Mouse (Mus musculus) intestine, embryonic 14.5 days (tissue): Measurements from ENCODE around the gene Timm29. TPM values are rescaled to one million over a fixed set of nuclear protein-coding genes. Genes with fewer than 3 reads are reported as not detected.

Source experiments
- ATAC-seq: fragments of 200-750 bp; cut with Nextera tagmentation; replicated peaks from 2 replicates; pipeline ENCODE4 v1.8.0; 2017; ENCODE audit warnings: low read depth, moderate number of reproducible peaks, moderate TSS enrichment, moderate library complexity; ENCODE audit not compliant: low FRiP score, low TSS enrichment
- DNase-seq: peaks from one replicate; pipeline ENCODE4 v3.0.0-alpha.2; 2018; ENCODE audit warnings: low spot score
- H3K27ac ChIP-seq: fragments of 300-500 bp; sonication (generic); 2 replicates; pipeline ENCODE4 v1.5.1; 2014; ENCODE audit warnings: low read depth, mild to moderate bottlenecking, control low read depth
- H3K27me3 ChIP-seq: fragments of 300-500 bp; sonication (generic); replicated peaks from 2 replicates; pipeline ENCODE4 v1.6.1; 2014; ENCODE audit warnings: low read length, control low read depth; ENCODE audit not compliant: control insufficient read depth, insufficient read depth
- H3K36me3 ChIP-seq: fragments of 300-500 bp; sonication (generic); 2 replicates; pipeline ENCODE4 v1.6.1; 2014; ENCODE audit warnings: low read length, control low read depth; ENCODE audit not compliant: control insufficient read depth, insufficient read depth
- H3K4me1 ChIP-seq: fragments of 300-500 bp; sonication (generic); replicated peaks from 2 replicates; pipeline ENCODE4 v1.6.1; 2014; ENCODE audit warnings: low read length, control low read depth, mixed read lengths; ENCODE audit not compliant: control insufficient read depth, insufficient read depth
- H3K4me2 ChIP-seq: fragments of 300-500 bp; sonication (generic); 2 replicates; pipeline ENCODE4 v1.6.1; 2014; ENCODE audit warnings: low read length
- H3K4me3 ChIP-seq: fragments of 300-500 bp; sonication (generic); 2 replicates; pipeline ENCODE4 v1.5.1; 2014; ENCODE audit warnings: low read depth, low read length, control low read depth, mixed read lengths
- H3K9ac ChIP-seq: fragments of 300-500 bp; sonication (generic); 2 replicates; pipeline ENCODE4 v1.6.1; 2014; ENCODE audit warnings: mild to moderate bottlenecking, low read length
- H3K9me3 ChIP-seq: fragments of 300-500 bp; sonication (generic); 2 replicates; pipeline ENCODE4 v1.6.1; 2016; ENCODE audit warnings: low read length, control low read depth; ENCODE audit not compliant: control insufficient read depth
- WGBS: fragments of 180-500 bp; shearing (Covaris S2); extraction: QIAGEN DNeasy Blood & Tissue Kit; methylation state at CpG from one replicate; pipeline ENCODE4 v1.1.7; 2014; 5-methylcytosine and 5-hydroxymethylcytosine counted together
- polyA plus RNA-seq: library from polyadenylated mRNA; unstranded; fragments of >200 nt; fragmentation: Nextera tagmentation; extraction: Ambion mirVana; gene quantifications from 2 replicates; pipeline ENCODE4 v1.2.1, GENCODE M21; 2014

Timm29 gene
- polyA plus RNA-seq, 1 experiment from 2014 or later: 32.7 TPM

GRCm38 (mm10) chr9:21555198-21555742, 37.3 kb upstream of the Timm29 start:
- H3K4me1 ChIP-seq: peaks cover 4% of the 10 kb centered on the region; the same call in 1 of the 2 replicates
- H3K27ac ChIP-seq: no peak overlapping the region
- H3K4me2 ChIP-seq: no peak overlapping the region
- ATAC-seq (no peak), DNase-seq (no peak)
- no peak overlapping the region for H3K4me3 ChIP-seq
- 81% methylated on average over 6 of the region's 6 CpGs for WGBS
- H3K36me3 ChIP-seq: peaks cover 43% of the 10 kb centered on the region
- H3K9ac ChIP-seq: no peak overlapping the region
- H3K27me3 ChIP-seq: no peaks in the 10 kb centered on the region
- no peaks in the 10 kb centered on the region for H3K9me3 ChIP-seq

DNA sequence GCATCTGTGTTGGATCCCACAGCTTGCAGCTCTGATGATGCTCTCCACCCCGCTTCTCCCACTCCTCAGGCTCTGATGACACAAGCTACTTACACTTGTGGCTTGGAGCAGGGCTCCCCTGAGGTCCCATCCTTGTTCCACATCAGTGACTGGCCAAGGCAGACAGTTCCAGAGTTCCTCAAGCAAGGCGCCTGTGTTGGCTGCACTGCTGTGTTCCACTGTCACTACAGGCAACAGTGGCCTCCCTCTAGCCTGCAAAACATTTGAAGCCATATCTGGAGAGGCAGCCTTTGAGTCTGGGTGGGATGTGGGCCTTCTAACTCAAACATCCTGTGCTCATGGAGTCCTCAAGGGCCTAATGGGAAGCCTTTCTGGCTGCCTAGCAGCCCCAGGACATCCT, 35.5 kb upstream of the Timm29 start:
- WGBS: 92% methylated on average over 2 of the region's 2 CpGs
- ATAC-seq: no peak
- H3K9me3 ChIP-seq: no peaks in the 10 kb centered on the region

GRCm38 (mm10) chr9:21557556-21557955, 35.0 kb upstream of the Timm29 start:
- Histone ChIP-seq H3K27ac (no peak overlapping the region), H3K9me3 (no peaks in the 10 kb centered on the region), H3K9ac (no peak overlapping the region), H3K4me3 (no peak overlapping the region), H3K4me1 (peaks cover 4% of the 10 kb centered on the region; the same call in 1 of the 2 replicates), H3K36me3 (peaks cover 39% of the 10 kb centered on the region), H3K27me3 (no peaks in the 10 kb centered on the region), H3K4me2 (no peak overlapping the region)
- ATAC-seq (no peak), DNase-seq (no peak)
- 87% methylated on average over 2 of the region's 2 CpGs for WGBS

More for the DNA sequence above, 35.5 kb upstream of the Timm29 start:
- peaks cover 4% of the 10 kb centered on the region; the same call in 1 of the 2 replicates for H3K4me1 ChIP-seq
- H3K9ac ChIP-seq: no peak overlapping the region
- no peak for DNase-seq
- H3K36me3 ChIP-seq: peaks cover 43% of the 10 kb centered on the region
- no peak overlapping the region for H3K4me3 ChIP-seq
- H3K27ac ChIP-seq: no peak overlapping the region
- H3K4me2 ChIP-seq: no peak overlapping the region
- no peaks in the 10 kb centered on the region for H3K27me3 ChIP-seq

DNA sequence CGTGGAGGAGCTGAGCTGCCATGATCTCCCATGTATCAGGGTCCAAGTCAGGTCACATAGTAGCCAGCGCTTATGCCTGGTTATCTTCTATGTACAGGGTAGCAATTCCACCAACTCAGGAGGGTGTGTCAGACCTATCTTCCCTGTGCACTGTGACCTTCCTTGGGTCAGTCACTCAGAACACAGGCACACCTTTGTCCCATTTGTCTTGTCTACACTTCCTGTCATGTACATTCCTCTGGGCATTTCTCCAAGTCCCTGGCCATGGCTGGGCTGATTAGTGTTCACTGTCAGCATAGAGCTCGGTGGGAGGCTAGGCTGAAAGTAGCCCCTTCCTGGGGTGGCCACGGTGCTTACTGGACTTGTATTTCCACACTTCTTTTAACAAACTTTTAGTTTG, 34.2 kb upstream of the Timm29 start:
- DNase-seq: no peak
- H3K27ac ChIP-seq: no peak overlapping the region
- 70% methylated on average over 4 of the region's 4 CpGs for WGBS
- H3K9ac ChIP-seq: no peak overlapping the region
- H3K9me3 ChIP-seq: no peaks in the 10 kb centered on the region
- no peak for ATAC-seq
- peaks cover 36% of the 10 kb centered on the region for H3K36me3 ChIP-seq
- no peak overlapping the region for H3K4me2 ChIP-seq
- no peak overlapping the region for H3K4me3 ChIP-seq
- H3K4me1 ChIP-seq: peaks cover 4% of the 10 kb centered on the region; the same call in 1 of the 2 replicates
- H3K27me3 ChIP-seq: no peaks in the 10 kb centered on the region

DNA sequence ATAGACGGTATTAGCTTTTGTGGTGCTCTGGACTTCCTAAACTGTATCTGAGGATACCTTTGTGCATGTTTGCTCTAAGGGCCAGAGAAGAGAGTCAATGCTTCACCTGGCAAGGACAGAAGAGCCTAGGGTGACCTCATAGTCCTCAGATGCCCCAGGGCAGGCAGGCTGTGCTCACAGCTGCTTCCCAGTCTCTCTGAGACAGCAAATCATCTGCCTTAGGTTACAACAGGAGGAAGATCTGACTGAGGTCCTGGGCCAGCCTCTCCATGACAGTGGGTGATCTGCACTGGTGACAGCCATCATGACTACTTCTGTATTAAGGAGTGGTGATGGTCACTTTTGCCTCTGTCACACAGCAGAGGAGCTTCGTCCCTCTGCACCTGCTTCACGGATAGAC, 33.4 kb upstream of the Timm29 start:
- no peak for ATAC-seq
- no peak for DNase-seq
- 95% methylated on average over 3 of the region's 3 CpGs for WGBS
- no peak overlapping the region for H3K4me2 ChIP-seq
- no peaks in the 10 kb centered on the region for H3K27me3 ChIP-seq
- no peak overlapping the region for H3K9ac ChIP-seq
- H3K4me1 ChIP-seq: peaks cover 5% of the 10 kb centered on the region; the same call in 1 of the 2 replicates
- H3K27ac ChIP-seq: no peak overlapping the region
- no peaks in the 10 kb centered on the region for H3K9me3 ChIP-seq
- H3K36me3 ChIP-seq: peaks cover 29% of the 10 kb centered on the region
- no peak overlapping the region for H3K4me3 ChIP-seq

DNA sequence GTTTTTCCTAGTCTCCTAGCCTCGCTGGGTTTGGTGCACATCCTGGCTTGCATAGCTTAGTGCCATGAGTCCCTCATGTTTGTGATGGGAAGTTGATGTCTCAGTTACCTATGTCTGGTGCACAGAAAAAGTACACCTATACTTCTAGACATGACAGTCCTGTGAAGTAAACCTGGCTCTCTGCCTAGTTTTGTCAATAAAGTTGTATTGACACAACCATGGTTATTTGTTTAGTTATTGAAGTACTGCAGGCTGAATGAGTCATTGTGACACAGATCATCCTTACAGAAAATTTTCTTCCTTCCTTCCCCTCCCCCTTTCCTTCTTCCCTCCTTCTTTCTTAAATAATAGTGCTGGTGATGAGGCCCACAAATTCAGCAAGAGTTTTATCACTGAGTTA, 28.1 kb upstream of the Timm29 start:
- DNase-seq (no peak), ATAC-seq (no peak)
- Histone ChIP-seq H3K9me3 (no peaks in the 10 kb centered on the region), H3K4me1 (0 out of 2 replicates have a peak, but pooled peaks cover 3% of the 10 kb centered on the region), H3K9ac (no peak overlapping the region), H3K27me3 (no peaks in the 10 kb centered on the region), H3K4me3 (no peak overlapping the region), H3K36me3 (peaks cover 20% of the 10 kb centered on the region), H3K4me2 (no peak overlapping the region), H3K27ac (no peak overlapping the region)
- 82% methylated on average over 1 of the region's 1 CpGs for WGBS

DNA sequence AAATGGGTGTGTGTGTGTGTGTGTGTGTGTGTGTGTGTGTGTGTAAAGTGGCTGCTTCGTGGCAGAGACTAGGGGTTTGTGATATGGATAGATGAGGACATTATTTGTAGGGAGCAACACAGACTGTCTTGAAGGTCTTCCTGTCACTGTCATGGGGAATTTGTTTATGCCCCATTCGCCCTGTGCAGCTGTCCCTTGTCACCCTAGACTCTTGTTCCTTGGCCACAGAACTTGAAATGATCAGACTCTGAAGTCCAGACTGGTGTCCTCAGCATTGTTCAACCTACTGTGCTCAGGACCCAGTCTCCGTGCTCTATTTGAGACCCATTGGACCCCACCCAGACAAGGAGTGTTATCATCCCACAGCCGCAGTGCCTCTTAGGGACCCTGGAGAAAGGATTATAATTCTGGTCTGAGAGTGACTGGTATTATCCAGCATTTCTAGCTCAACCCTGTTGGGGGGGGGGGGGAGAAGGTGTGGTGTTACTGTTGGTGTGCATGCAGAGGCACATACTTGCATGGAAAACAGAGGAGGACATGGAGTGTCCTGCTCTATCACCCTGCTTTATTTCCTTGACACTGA, 27.4 kb upstream of the Timm29 start:
- WGBS: 77% methylated on average over 4 of the region's 4 CpGs
- Histone ChIP-seq H3K9me3 (no peaks in the 10 kb centered on the region), H3K27ac (no peak overlapping the region), H3K27me3 (no peaks in the 10 kb centered on the region), H3K4me1 (0 out of 2 replicates have a peak, but pooled peaks cover 3% of the 10 kb centered on the region), H3K36me3 (peaks cover 26% of the 10 kb centered on the region), H3K4me3 (no peak overlapping the region), H3K4me2 (no peak overlapping the region), H3K9ac (no peak overlapping the region)
- ATAC-seq (no peak), DNase-seq (no peak)

DNA sequence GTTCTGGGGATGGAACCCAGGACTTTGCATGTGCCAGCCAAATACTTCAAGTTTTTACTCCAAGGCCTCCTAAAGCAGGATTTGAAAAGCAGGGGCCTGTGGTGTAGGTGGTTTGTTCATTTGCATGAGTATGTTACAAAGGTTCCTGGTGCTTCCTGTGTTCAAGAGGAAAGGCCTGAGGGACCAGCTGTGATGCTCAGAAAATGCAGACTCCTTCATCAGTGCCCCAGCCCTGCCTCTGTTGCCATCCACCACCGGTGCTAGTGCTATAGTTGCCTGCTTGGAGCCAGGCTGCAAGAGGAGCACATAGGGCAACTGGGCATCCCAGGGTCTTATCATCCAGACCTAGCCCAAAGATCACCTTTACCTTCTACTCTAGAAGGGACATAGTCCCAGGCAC, 26.0 kb upstream of the Timm29 start:
- WGBS: 100% methylated on average over 1 of the region's 1 CpGs
- H3K27me3 ChIP-seq: no peaks in the 10 kb centered on the region

DNA sequence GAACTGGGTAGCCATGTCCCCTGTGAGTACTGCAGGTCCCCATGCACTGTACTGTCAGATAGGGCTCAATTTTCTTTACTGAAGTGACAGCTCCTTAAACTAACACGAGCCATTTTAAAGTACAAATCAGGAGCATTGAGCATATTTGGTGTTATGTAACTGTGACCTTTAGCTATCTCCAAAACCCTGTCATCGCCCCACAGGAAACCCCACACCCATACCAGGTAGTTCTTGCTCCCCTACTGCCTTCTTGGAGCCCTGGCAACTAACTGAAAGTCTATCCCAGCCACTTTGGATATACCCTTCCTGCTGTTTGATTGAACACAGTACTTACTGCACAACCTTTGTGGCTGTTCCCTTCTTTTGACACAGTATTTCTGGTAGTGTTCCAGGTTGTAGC, 25.5 kb upstream of the Timm29 start:
- Histone ChIP-seq H3K4me1 (0 out of 2 replicates have a peak, but pooled peaks cover 3% of the 10 kb centered on the region), H3K27me3 (no peaks in the 10 kb centered on the region), H3K4me3 (no peak overlapping the region), H3K27ac (no peak overlapping the region), H3K4me2 (no peak overlapping the region), H3K9me3 (no peaks in the 10 kb centered on the region), H3K9ac (no peak overlapping the region), H3K36me3 (peaks cover 30% of the 10 kb centered on the region)
- DNase-seq (no peak), ATAC-seq (no peak)
- WGBS: 84% methylated on average over 2 of the region's 2 CpGs

More for the DNA sequence above, 26.0 kb upstream of the Timm29 start:
- H3K9me3 ChIP-seq: no peaks in the 10 kb centered on the region
- no peak overlapping the region for H3K27ac ChIP-seq
- H3K4me2 ChIP-seq: no peak overlapping the region
- H3K4me3 ChIP-seq: no peak overlapping the region
- peaks cover 30% of the 10 kb centered on the region for H3K36me3 ChIP-seq
- ATAC-seq (no peak), DNase-seq (no peak)
- no peak overlapping the region for H3K9ac ChIP-seq
- 0 out of 2 replicates have a peak, but pooled peaks cover 3% of the 10 kb centered on the region for H3K4me1 ChIP-seq
